23 mouse cellular contexts compared by ENCODE assay signal in genomic region chr7:142995630-142996338, GRCm38 (mm10). TPM values are rescaled to one million over a fixed set of nuclear protein-coding genes. Genes with fewer than 3 reads are reported as not detected.
A peak's percentile ranks its signal among the peaks of the same experiment; 100 is the strongest.
DNase-seq lines count a peak whose midpoint lies in the region; ATAC-seq and TF ChIP-seq lines count a peak whose summit lies in the region.
"Had no signal": no experiment of that assay in that cellular context is flagged by ENCODE, and none has a peak within 500 bp of the region (broad histone marks: within the 10 kb centered on the region; RNA-seq: fewer than 3 reads in every experiment).

No protein-coding gene starts in this region.

- H3K4me3 ChIP-seq in heart, embryonic 12.5 days: no peak overlapping the region
- peak overlapping the region in 1 of 2 experiments; percentile 26; a peak in 3 of 4 replicates for H3K4me3 ChIP-seq in liver, embryonic 14.5 days (ENCODE audit: insufficient read depth in 1 of 2, low read depth in 2 of 2, low read length in 2 of 2)
- H3K4me3 ChIP-seq: embryonic facial prominence, embryonic 15.5 days; heart, embryonic 15.5 days; hindbrain, embryonic 12.5 days; limb, embryonic 13.5 days; megakaryocyte, embryonic 14.5 days had no signal

- no peak for TF ChIP-seq CTCF in liver, embryonic 14.5 days (IDR thresholded peaks at IDR 0.05; ENCODE audit: low read depth)

- 0 out of 2 replicates have a peak, but pooled peaks cover 8% of the 10 kb centered on the region for H3K27me3 ChIP-seq in heart, embryonic 12.5 days (replicated peaks)
- no peaks in the 10 kb centered on the region for H3K27me3 ChIP-seq in liver, embryonic 14.5 days (ENCODE audit: control insufficient read depth, insufficient read depth, low read length)
- H3K27me3 ChIP-seq: embryonic facial prominence, embryonic 15.5 days; hindbrain, embryonic 12.5 days; limb, embryonic 13.5 days had no signal

- intact Hi-C loops in left cerebral cortex, postnatal 14 days (cut with DNase I): loop anchor here (10.0 kb wide), 1 partner anchor 491 kb away; no protein-coding TSS in a partner anchor

- DNase-seq in heart, postnatal 4 days: no peak
- peak; percentile 64 for DNase-seq in c-Kit-negative CD71-positive TER-119-positive erythroid progenitor cells, embryonic 14.5 days (ENCODE audit: low read depth, low spot score)
- DNase-seq in liver, embryonic 14.5 days (ENCODE audit: low read depth in 3 of 3, low spot score in 3 of 3): peak; percentile 62 to 67 (median 63)
- no peak for DNase-seq in cerebellum, postnatal 4 days (ENCODE audit: low spot score in 2 of 2)
- DNase-seq in thymus, postnatal 4 days: no peak
- DNase-seq in left cerebral cortex, postnatal 14 days (ENCODE audit: low spot score in 2 of 2): no peak
- DNase-seq: adrenal gland, postnatal 10 days; B cell, adult 2 months; cerebellum, adult 9-10 months; kidney, adult 18-20 months; kidney, postnatal 14 days; right cerebral cortex, adult 18-20 months; thymus, adult 2 months had no signal

- peak; percentile 78 for TF ChIP-seq EP300 in liver, embryonic 14.5 days (IDR thresholded peaks at IDR 0.05; ENCODE audit: low read depth)

- H3K27ac ChIP-seq in heart, embryonic 12.5 days (ENCODE audit: poor library complexity, severe bottlenecking): no peak overlapping the region
- H3K27ac ChIP-seq in liver, embryonic 14.5 days: peak overlapping the region; percentile 81
- H3K27ac ChIP-seq: embryonic facial prominence, embryonic 15.5 days; heart, embryonic 15.5 days; hindbrain, embryonic 12.5 days; limb, embryonic 13.5 days had no signal

- H3K9ac ChIP-seq in heart, embryonic 12.5 days: no peak overlapping the region
- H3K9ac ChIP-seq in liver, embryonic 14.5 days (replicated peaks): peak overlapping the region; percentile 56
- H3K9ac ChIP-seq: embryonic facial prominence, embryonic 15.5 days; heart, embryonic 15.5 days; hindbrain, embryonic 12.5 days; limb, embryonic 13.5 days had no signal

- no peaks in the 10 kb centered on the region for H3K36me3 ChIP-seq in heart, embryonic 12.5 days
- H3K36me3 ChIP-seq in liver, embryonic 14.5 days (replicated peaks; ENCODE audit: control insufficient read depth, insufficient read depth, low read depth): no peaks in the 10 kb centered on the region
- H3K36me3 ChIP-seq: embryonic facial prominence, embryonic 15.5 days; heart, embryonic 15.5 days; hindbrain, embryonic 12.5 days; limb, embryonic 13.5 days had no signal

- H3K4me1 ChIP-seq in heart, embryonic 12.5 days (replicated peaks): peaks cover 9% of the 10 kb centered on the region; the same call in 1 of the 2 replicates
- H3K4me1 ChIP-seq in liver, embryonic 14.5 days (replicated peaks; ENCODE audit: control insufficient read depth in 2 of 2, insufficient read depth in 2 of 2, low read length in 1 of 2): peaks cover 31 to 38% of the 10 kb centered on the region in 2 experiments
- H3K4me1 ChIP-seq: hindbrain, embryonic 12.5 days had no signal

- WGBS in heart, embryonic 12.5 days: 50% methylated on average over 3 of the region's 3 CpGs
- WGBS in liver, embryonic 14.5 days (ENCODE audit: insufficient replicate concordance): 39% methylated on average over 3 of the region's 3 CpGs

- no peak overlapping the region for H3K4me2 ChIP-seq in heart, embryonic 12.5 days
- H3K4me2 ChIP-seq in liver, embryonic 14.5 days (ENCODE audit: low read depth): peak overlapping the region; percentile 65
- H3K4me2 ChIP-seq: embryonic facial prominence, embryonic 15.5 days; heart, embryonic 15.5 days; hindbrain, embryonic 12.5 days; limb, embryonic 13.5 days had no signal

- no peaks in the 10 kb centered on the region for H3K9me3 ChIP-seq in heart, embryonic 12.5 days (replicated peaks)
- H3K9me3 ChIP-seq in liver, embryonic 14.5 days (ENCODE audit: control insufficient read depth, low read length): no peaks in the 10 kb centered on the region
- H3K9me3 ChIP-seq: embryonic facial prominence, embryonic 15.5 days; hindbrain, embryonic 12.5 days; limb, embryonic 13.5 days had no signal

- peak; percentile 88 for ATAC-seq in heart, embryonic 12.5 days (ENCODE audit: insufficient number of reproducible peaks, low FRiP score)
- peak; percentile 88 for ATAC-seq in erythroid progenitor cell, adult 5-6 weeks (replicated peaks; ENCODE audit: low FRiP score, poor library complexity, severe bottlenecking)
- ATAC-seq in liver, embryonic 14.5 days (ENCODE audit: insufficient read depth): peak; percentile 98
- ATAC-seq: forebrain, embryonic 14.5 days; lung, postnatal 0 days had no signal

RNA-seq across cellular contexts. Expression of gene Tspan32, which starts 9.1 kb away (rescaled TPM):
- polyA plus RNA-seq in heart, embryonic 12.5 days (2016; fragmentation: Nextera tagmentation; extraction: Ambion mirVana): 7.0 and 7.7 TPM in 2 replicates
- total RNA-seq in heart, postnatal 4 days (2021): under 1 TPM; 0.45 to 0.64 TPM
- total RNA-seq in erythroid progenitor cell, adult 5-6 weeks (2015; ENCODE audit: low replicate concordance): 69.6 and 81.1 TPM in 2 replicates
- 47.7 and 48.9 TPM in 2 replicates for total RNA-seq in erythroid progenitor cell, adult 5-6 weeks (2017; ENCODE audit: low replicate concordance)
- polyA plus RNA-seq in liver, embryonic 14.5 days (2012; rRNA removed): 40.7 and 47.7 TPM in 2 replicates
- 78.4 and 87.9 TPM in 2 replicates for polyA plus RNA-seq in liver, embryonic 14.5 days (2014; fragmentation: Nextera tagmentation; extraction: Ambion mirVana)
- under 1 TPM in 1 of 2 experiments, not detected in 1; 0.30 TPM for total RNA-seq in left cerebral cortex, postnatal 14 days (2021)

RNA-seq across cellular contexts. Expression of gene Ascl2, which starts 26.7 kb away (rescaled TPM):
- polyA plus RNA-seq in heart, embryonic 12.5 days (2016; fragmentation: Nextera tagmentation; extraction: Ambion mirVana): 0.23 and 0.31 TPM in 2 replicates
- total RNA-seq in heart, postnatal 4 days (2021): not detected
- 1.4 TPM in 1 of 2 replicates, not detected in the other for total RNA-seq in erythroid progenitor cell, adult 5-6 weeks (2015; ENCODE audit: low replicate concordance)
- total RNA-seq in erythroid progenitor cell, adult 5-6 weeks (2017; ENCODE audit: low replicate concordance): not detected in 2 replicates
- 0.30 and 0.44 TPM in 2 replicates for polyA plus RNA-seq in liver, embryonic 14.5 days (2012; rRNA removed)
- 0.19 and 0.36 TPM in 2 replicates for polyA plus RNA-seq in liver, embryonic 14.5 days (2014; fragmentation: Nextera tagmentation; extraction: Ambion mirVana)
- not detected for total RNA-seq in left cerebral cortex, postnatal 14 days (2021)
- total RNA-seq: midbrain, postnatal 0 days had no signal

RNA-seq across cellular contexts. Expression of gene Cd81, which starts 56.8 kb away (rescaled TPM):
- 701 and 712 TPM in 2 replicates for polyA plus RNA-seq in heart, embryonic 12.5 days (2016; fragmentation: Nextera tagmentation; extraction: Ambion mirVana)
- 100 to 1,000 TPM; 600 to 620 TPM for total RNA-seq in heart, postnatal 4 days (2021)
- total RNA-seq in erythroid progenitor cell, adult 5-6 weeks (2015; ENCODE audit: low replicate concordance): 102 and 110 TPM in 2 replicates
- total RNA-seq in erythroid progenitor cell, adult 5-6 weeks (2017; ENCODE audit: low replicate concordance): 92.2 and 202 TPM in 2 replicates
- polyA plus RNA-seq in liver, embryonic 14.5 days (2012; rRNA removed): 48.0 and 56.2 TPM in 2 replicates
- polyA plus RNA-seq in liver, embryonic 14.5 days (2014; fragmentation: Nextera tagmentation; extraction: Ambion mirVana): 120 and 129 TPM in 2 replicates
- 100 to 1,000 TPM; 367 to 400 TPM for total RNA-seq in left cerebral cortex, postnatal 14 days (2021)

Comparison
In these comparisons a context has a peak if more than half of its experiments do, and no peak if none do; other contexts are left out.
1. DNase-seq: peak in c-Kit-negative CD71-positive TER-119-positive erythroid progenitor cells, embryonic 14.5 days (single experiment) and liver, embryonic 14.5 days (3 of 3); none in heart, postnatal 4 days (single experiment), cerebellum, postnatal 4 days (0 of 2), thymus, postnatal 4 days (single experiment) and left cerebral cortex, postnatal 14 days (0 of 2).
2. RNA of gene Tspan32, which starts 9.1 kb away (total RNA-seq): 47.7 to 81.1 TPM in erythroid progenitor cell, adult 5-6 weeks; 0.45 to 0.64 TPM in heart, postnatal 4 days and 0.30 TPM in left cerebral cortex, postnatal 14 days; every median in the first group is over 10 times any median in the second.
3. Peak in every context shown above with its lines, with median percentiles within 50 percentile points of each other: ATAC-seq.